Mouse (Mus musculus): ENCODE results near the gene Ina.

GRCm38 (mm10) chr19:46990153-46990518 lies 24.4 kb upstream of the Ina start:
- TF ChIP-seq POLR2A (IDR thresholded peaks at IDR 0.05; ENCODE audit: extremely low read depth, insufficient read depth, low read length) = no peak
- no peak for TF ChIP-seq CTCF (IDR thresholded peaks at IDR 0.05; ENCODE audit: extremely low read depth, insufficient read depth, low read length)
